Mouse (Mus musculus): Measurements from ENCODE around the gene Gm3286. TPM values are rescaled to one million over a fixed set of nuclear protein-coding genes. Genes with fewer than 3 reads are reported as not detected.
"Not testable (repeated sequence)": the region's sequence is repeated elsewhere in the genome, so short reads cannot be mapped to it uniquely, and the experiment has no call there.

Gm3286 gene
- total RNA-seq (2021) = not detected

DNA sequence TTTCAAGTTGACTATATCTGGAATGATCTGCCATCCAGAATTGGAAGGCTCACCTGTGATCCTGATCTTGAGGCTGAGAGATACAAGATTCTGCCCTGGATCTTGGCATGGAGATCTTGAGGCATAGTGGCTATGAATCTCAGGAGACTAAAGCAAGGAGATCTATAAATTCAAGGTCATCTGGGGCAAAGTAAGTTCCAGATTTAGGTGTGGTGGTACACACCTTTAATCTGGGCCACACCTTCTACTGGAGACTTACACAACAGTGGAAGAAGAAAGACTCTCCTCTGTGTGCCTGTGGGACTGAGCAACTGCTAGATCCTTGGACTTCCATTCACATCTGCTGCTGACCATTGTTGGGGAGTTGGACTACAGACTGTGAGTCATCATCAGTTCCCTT lies at the start of gene Gm3286:
TSS of gene Gm3286 (plus strand) at position 301 of the 400 bp plus-strand sequence.
- intact Hi-C loops (cut with DNase I); DNase-seq: not testable (repeated sequence)

Other genes with a start within 250 kb of the Gm3286 start
- gene Gm10424, start 238.0 kb upstream of the Gm3286 start, total RNA-seq (2021) = not detected
- not detected for gene Gm3259, start 204.8 kb upstream of the Gm3286 start, total RNA-seq (2021)
- gene D5Ertd577e, start 54.0 kb upstream of the Gm3286 start, total RNA-seq (2021) = not detected
- gene Gm7971, start 84.1 kb downstream of the Gm3286 start, total RNA-seq (2021) = not detected
- gene Gm7978, start 225.4 kb downstream of the Gm3286 start, total RNA-seq (2021) = not detected
- not detected for gene Gm7982, start 231.3 kb downstream of the Gm3286 start, total RNA-seq (2021)

Data from heart, postnatal 10 days (tissue).